Mouse (Mus musculus): ENCODE results near the gene Ucn2.
A peak's percentile ranks its signal among the peaks of the same experiment; 100 is the strongest.

Ucn2 gene

GRCm38 (mm10) chr9:108985710-108986109 is at the start of gene Ucn2:
Gene Ucn2 (plus strand): TSS chr9:108986010.
- DNase-seq: no peak

GRCm38 (mm10) chr9:108936418-108937364 is 49.1 kb upstream of the Ucn2 start, which contains the start of gene Uqcrc1:
Gene Uqcrc1 (plus strand): TSS chr9:108936633.
- peak; percentile 96 to 99 for DNase-seq

GRCm38 (mm10) chr9:108945111-108945510 is 40.7 kb upstream of the Ucn2 start:
- no peak for DNase-seq

GRCm38 (mm10) chr9:108945608-108946007 is 40.2 kb upstream of the Ucn2 start:
- DNase-seq: no peak

GRCm38 (mm10) chr9:108949231-108949966 is 36.4 kb upstream of the Ucn2 start:
- peak; percentile 19 to 50 for DNase-seq

- DNase-seq: peak in 1 of 2 experiments; percentile 7
These were observed 35.7 kb upstream of the Ucn2 start for GRCm38 (mm10) chr9:108949967-108950728.

- DNase-seq: no peak
These were observed 32.7 kb upstream of the Ucn2 start, which contains the start of gene Col7a1 for GRCm38 (mm10) chr9:108953081-108953636. Gene Col7a1 (plus strand): TSS chr9:108953586.

GRCm38 (mm10) chr9:108955241-108955640 is 30.6 kb upstream of the Ucn2 start:
- no peak for DNase-seq

- peak; percentile 58 to 72 for DNase-seq
These were observed 30.0 kb upstream of the Ucn2 start for GRCm38 (mm10) chr9:108955846-108956245.

GRCm38 (mm10) chr9:108963577-108963976 is 22.2 kb upstream of the Ucn2 start:
- DNase-seq: no peak

- no peak for DNase-seq
These were observed 21.5 kb upstream of the Ucn2 start for GRCm38 (mm10) chr9:108964338-108964737.

GRCm38 (mm10) chr9:108970623-108971022 is 15.2 kb upstream of the Ucn2 start:
- DNase-seq: no peak

- no peak for DNase-seq
These were observed 9.3 kb upstream of the Ucn2 start for GRCm38 (mm10) chr9:108976483-108976882.

GRCm38 (mm10) chr9:108977966-108978365 is 7.8 kb upstream of the Ucn2 start:
- DNase-seq: no peak

GRCm38 (mm10) chr9:108982498-108982897 is 3.3 kb upstream of the Ucn2 start:
- no peak for DNase-seq

- no peak for DNase-seq
These were observed 2.6 kb upstream of the Ucn2 start for GRCm38 (mm10) chr9:108983209-108983608.

GRCm38 (mm10) chr9:108987704-108988350 is 2.0 kb downstream of the Ucn2 start:
- peak; percentile 14 to 53 for DNase-seq

- no peak for DNase-seq
These were observed 4.1 kb downstream of the Ucn2 start for GRCm38 (mm10) chr9:108989802-108990461.

- DNase-seq: no peak
These were observed 4.6 kb downstream of the Ucn2 start for GRCm38 (mm10) chr9:108990462-108990820.

- DNase-seq: peak; percentile 97 to 100
These were observed 5.7 kb downstream of the Ucn2 start, which contains the start of gene Pfkfb4 for GRCm38 (mm10) chr9:108991428-108992084. Gene Pfkfb4 (plus strand): TSS chr9:108991778.

GRCm38 (mm10) chr9:108992085-108992469 is 6.3 kb downstream of the Ucn2 start:
- no peak for DNase-seq
